Mouse (Mus musculus): ENCODE measurements around the gene Smarcd1.
A peak's percentile ranks its signal among the peaks of the same experiment; 100 is the strongest.

The Smarcd1 gene

DNA sequence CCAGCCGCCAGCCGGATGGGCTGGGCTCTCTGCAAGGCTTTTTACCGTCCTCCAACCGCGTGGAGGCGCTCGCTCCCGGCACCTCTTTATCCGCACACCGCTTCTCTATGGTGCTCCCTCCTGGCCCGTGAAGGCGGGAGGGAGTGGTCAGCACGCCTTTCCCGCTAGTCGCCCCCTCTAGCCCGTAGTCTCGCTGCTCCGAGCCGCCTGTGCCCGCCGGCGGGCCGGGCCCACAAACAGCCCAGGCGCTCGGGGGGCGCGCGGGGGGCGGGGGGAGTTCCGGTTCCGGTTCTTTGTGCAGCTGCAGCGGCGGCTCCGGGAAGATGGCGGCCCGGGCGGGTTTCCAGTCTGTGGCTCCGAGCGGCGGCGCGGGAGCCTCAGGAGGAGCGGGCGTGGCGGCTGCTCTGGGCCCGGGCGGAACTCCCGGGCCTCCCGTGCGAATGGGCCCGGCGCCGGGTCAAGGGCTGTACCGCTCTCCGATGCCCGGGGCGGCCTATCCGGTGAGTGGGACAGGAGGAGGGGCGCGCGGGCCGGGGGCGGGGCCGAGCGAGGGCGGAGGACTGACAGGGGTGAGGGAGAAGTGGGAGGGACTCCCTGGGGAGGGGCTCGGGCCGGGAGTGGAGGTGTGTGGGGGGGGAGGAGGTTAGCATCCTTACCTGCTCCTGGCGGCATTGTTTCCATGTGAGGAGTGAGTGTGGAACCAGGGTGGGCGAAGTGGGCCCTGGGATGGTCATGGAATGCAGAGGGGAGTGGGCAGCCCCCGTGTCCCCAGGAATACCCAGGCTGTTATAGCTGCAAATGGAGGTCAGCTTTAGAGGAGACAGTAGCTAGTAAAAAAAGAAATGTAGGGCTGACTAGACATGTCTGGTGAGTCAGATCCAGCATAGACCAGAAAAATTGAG lies at the start of gene Smarcd1:
Smarcd1 (plus strand) TSS at position 131 of the 902 bp plus-strand sequence.
- DNase-seq (ENCODE audit: low read depth) = peak; percentile 73

DNA sequence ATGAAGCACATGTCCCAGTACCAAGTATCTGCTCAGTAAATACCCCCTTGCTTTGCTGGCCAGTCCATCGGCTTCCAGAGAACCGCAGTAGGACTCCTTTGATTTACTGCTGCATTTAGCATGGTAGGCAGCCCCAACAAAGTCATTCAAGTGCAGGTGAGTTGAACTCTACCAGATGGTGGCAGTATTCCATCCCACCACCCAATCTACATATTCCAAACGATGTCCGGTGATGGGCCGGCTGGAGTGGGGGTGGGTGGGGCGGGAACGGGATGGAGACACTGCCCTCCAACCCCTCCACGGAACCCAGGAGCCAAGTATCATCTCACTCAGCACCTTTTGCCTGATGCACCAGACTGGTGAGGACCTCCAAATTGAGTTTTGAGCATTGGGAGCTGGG lies 48.6 kb upstream of the Smarcd1 start:
- no peak for DNase-seq (ENCODE audit: low read depth)

DNA sequence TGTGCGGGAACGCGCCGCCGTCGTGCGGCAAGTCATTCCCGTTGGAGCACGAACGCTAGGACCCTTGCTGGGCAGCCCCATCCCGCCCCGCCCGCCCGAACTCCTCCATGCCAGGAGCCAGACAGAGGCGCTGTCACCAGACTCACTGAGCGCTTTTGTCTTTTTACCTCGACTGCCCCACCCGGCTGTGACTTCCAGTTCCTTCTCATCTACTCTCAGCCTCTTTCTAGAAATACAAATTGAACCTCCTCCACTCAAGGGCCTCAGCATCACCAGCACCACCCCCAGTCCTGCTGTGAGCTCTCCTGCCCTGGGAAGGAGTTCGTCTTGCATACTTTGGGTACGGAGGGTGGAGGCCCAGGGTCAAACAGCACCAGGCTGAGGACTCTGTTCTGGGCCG lies 48.1 kb upstream of the Smarcd1 start:
- DNase-seq (ENCODE audit: low read depth) = no peak

DNA sequence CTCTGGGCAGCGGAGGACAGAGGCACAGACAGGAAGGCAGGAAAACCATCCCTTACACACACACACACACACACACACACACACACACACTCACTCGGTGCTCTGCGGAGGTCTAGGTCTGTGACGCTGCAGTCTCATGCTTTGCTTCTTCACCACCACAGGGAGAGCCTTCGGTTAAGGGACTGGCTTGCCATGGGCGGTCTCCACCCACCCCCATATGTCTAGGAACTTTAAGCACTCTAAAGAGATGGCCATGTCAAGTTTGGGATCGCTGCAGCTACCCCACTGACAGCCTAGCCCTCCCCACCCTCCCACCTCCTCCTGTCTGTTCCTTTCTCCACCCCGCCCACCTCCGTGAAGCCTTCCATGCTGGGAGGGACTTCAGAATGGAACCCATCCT lies 46.0 kb upstream of the Smarcd1 start:
- no peak for DNase-seq (ENCODE audit: low read depth)

DNA sequence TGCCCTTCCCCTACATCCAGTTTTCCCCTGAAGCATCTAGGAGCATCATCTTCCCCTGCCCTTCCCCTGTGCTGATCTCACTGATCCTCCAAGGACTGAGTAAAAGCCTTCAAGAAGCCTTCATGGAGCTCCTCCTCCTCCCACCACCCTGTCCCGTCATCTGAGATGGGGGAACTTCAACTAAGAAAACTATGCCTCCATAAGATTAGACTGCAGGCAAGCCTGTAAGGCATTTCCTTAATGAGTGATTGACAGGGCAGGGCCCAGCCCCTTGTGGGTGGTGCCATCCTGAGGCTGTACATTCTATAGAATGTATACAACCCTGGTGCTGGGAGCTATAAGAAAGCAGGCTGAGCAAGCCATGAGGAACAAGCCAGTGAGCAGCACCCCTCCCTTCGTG lies 43.5 kb upstream of the Smarcd1 start:
- no peak for DNase-seq (ENCODE audit: low read depth)

DNA sequence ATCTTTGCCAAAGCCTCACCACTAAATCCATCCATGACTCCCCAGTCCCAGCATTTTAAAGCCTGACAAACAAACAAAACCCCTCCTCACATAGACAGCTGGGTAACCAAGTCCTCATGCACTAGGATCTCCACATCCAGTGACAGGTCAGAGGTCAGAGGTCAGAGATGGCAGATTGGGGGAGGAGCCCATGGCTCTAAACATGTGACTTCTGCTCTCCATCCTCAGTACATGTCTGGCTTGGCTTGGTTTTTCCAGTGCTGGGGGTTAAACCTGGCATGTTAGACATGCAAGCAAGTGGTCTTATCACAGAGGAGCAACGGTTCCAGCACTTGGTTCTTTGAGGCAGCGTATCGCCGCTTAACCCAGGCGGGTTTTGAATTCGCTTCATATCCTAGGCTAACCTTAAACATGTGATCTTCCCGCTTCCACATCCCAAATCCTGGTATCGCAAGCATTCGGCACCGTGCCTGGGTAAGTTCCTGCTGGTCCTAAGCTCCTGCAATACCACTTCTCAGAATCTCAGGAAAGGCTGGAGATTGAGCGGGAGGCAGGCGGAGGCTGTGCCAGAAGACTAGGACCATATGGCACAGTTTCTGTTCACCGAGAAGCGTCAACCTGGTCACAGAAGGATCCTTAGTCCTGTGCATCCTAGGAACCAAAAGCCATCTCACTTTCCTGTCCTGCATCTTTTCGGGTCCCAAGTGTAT lies 40.7 kb upstream of the Smarcd1 start:
- DNase-seq (ENCODE audit: low read depth) = no peak

- no peak for DNase-seq (ENCODE audit: low read depth)
Observed at GRCm38 (mm10) chr15:99662371-99662770, 39.6 kb upstream of the Smarcd1 start.

DNA sequence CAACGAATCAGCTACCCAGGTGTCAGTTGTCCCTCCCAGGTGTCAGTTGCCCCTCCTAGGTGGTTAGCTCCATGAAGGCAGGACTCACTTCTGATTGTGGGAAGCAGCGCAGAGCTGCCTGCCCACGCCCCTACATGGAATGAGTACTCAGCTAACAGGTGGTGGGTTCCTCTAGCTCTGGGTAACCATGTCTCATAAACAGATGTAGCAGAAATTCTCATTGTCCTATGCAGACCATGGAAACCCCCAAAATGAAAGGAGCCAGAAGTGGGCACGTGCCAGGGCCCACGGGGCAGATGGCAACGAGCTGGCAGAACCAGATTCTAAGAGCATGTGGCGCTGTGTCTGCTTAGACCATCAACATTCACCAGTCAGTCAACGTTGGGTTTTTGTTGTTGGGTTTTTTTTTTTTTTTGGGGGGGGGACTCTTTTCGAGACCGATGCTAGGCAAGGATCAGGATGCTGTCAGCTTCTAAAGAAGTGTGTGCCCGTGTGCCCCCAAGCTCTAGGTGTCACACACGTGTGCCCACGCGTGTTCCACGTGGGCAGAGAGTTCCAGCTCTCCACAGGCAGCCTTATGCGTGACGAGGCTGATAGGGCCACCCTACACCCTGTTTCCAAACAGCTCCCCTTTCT lies 37.8 kb upstream of the Smarcd1 start:
- DNase-seq (ENCODE audit: low read depth) = no peak

DNA sequence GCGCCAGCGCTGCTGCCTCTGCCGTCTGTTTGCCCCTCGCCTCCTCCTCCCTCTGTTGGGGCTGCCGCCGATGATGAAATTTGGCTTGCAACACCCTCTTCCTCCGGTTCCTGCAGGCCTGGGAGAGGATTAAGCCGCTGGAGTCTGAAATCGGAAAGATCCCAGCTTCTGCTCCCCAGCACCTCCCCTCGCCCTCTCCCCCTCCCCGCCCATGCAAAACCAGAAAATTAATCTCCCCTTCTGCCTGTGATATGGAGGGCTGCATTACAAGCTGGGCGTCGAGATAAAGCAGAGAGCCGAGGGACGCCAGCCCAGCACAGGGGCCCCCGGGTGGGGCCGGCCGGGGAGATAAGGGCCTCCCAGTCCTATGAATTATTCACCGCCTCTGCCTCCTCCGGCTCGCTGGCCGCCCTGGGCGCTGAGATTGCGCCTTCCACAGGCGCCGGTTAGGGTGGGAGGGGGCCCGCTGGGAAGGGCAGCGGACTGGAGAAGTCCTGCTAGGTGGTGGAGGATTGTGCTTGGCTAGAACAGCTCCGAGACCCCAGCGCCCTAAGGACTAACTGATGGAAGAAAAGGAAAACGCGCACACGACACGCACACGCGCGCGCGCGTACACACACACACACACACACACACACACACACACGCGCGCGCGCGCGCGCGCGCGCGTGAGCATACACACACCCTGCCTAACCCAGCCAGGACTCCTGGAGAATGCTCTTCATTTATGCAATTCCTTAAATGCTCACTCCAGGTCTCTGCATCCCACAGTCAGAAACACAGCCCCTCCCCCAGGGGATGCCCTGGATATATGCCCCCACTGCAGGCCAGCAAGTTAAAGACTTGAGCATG lies 37.1 kb upstream of the Smarcd1 start:
- DNase-seq (ENCODE audit: low read depth) = peak; percentile 67

GRCm38 (mm10) chr15:99667544-99667943 lies 34.4 kb upstream of the Smarcd1 start:
- no peak for DNase-seq (ENCODE audit: low read depth)

GRCm38 (mm10) chr15:99668881-99669280 lies 33.0 kb upstream of the Smarcd1 start:
- peak; percentile 37 for DNase-seq (ENCODE audit: low read depth)

- DNase-seq (ENCODE audit: low read depth) = no peak
Observed at GRCm38 (mm10) chr15:99669392-99669791, 32.5 kb upstream of the Smarcd1 start.

GRCm38 (mm10) chr15:99670154-99670821 lies 31.6 kb upstream of the Smarcd1 start, which contains the start of gene Asic1:
Gene Asic1, plus strand, starts transcription at chr15:99670368.
- DNase-seq (ENCODE audit: low read depth) = no peak

GRCm38 (mm10) chr15:99670964-99671670 lies 30.8 kb upstream of the Smarcd1 start:
- no peak for DNase-seq (ENCODE audit: low read depth)

- no peak for DNase-seq (ENCODE audit: low read depth)
Observed at GRCm38 (mm10) chr15:99671783-99672182, 30.1 kb upstream of the Smarcd1 start.

- no peak for DNase-seq (ENCODE audit: low read depth)
Observed at GRCm38 (mm10) chr15:99674866-99675265, 27.1 kb upstream of the Smarcd1 start.

DNA sequence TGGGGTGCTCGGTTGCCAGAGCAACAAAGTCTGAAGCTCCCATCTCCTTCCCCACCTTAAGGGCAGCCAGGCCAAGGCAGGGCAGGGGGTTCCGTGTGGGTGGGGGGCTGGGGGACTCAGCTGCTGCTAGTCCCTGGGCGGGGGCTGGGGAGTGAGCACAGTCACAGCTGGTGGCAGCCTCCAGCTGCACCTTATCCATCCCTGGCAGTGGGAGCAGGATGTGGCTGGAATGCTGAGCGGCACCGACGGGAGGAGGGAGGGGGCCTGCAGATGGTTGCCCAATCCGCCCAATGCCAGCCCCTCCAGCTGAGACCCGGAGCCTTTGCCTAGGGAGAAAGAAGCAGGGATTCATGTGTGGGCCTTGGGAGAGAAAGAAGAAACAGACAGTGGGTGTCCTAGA lies 24.8 kb upstream of the Smarcd1 start:
- DNase-seq (ENCODE audit: low read depth) = no peak

DNA sequence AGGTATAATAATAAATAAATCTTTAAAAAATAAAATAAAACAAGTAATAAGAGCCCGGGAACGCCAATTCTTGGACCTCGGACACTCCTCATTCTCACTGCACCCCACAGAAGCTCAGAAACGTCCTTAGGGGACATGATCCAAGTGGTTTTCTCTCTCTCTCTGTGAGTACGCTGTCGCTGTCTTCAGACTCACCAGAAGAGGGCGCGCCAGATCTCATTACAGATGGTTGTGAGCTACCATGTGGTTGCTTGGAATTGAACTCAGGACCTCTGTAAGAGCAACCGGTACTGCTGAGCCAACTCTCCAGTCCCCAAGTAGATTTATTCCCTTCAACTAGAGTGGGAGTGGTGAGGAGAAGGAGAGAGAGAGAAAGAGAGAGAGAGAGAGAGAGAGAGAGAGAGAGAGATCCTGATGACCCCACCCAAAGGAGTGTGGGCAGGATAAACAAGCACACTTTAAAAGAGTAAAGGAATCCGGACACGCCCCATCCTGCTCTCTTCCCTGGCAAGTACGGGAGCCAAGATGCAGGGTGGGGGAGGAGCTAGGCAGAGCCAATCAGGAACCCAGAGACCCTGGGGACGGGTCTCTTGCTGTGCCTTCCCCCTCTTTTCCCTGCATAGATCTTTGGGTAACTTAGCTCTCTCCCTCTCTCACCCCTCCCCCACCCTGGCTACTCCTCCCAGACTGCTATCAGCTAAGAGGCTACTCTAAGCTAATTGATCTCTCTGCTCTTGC lies 23.7 kb upstream of the Smarcd1 start:
- DNase-seq (ENCODE audit: low read depth) = no peak

DNA sequence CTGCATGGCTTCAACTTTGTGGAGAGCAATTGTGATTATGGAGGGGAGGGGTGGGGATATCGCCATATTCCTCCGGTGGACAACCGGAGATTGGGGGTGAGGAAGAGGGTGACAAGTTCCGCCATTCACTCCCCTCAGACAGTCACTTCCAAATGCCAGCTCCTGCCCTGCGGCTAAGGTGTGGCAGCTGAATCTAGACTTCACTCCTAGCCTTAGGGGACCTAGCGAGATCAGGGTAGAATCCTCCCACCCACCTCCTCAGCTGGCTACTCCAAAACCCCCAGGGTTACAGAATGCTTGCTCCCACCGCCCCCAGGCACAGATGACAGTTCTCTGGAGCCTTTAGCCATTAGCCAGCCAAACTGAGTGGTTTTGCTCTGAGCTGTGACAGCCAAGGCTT lies 22.9 kb upstream of the Smarcd1 start:
- DNase-seq (ENCODE audit: low read depth) = no peak

- DNase-seq (ENCODE audit: low read depth) = no peak
Observed at GRCm38 (mm10) chr15:99682880-99683279, 19.0 kb upstream of the Smarcd1 start.
